Mouse (Mus musculus): ENCODE measurements around the gene Oaz3. TPM values are rescaled to one million over a fixed set of nuclear protein-coding genes. Genes with fewer than 3 reads are reported as not detected.

Oaz3 gene
- total and polyA plus RNA-seq, 3 experiments = 0.89 to 0.91 TPM; not detected in 1

- TF ChIP-seq GABPA (IDR thresholded peaks at IDR 0.05; ENCODE audit: low read depth, low read length) = no peak
- 0 out of 2 replicates have a peak, but pooled peaks have one; percentile 22 for TF ChIP-seq SIN3A (IDR thresholded peaks at IDR 0.05; ENCODE audit: low read length)
- Histone ChIP-seq H3K9ac (ENCODE audit: control insufficient read depth, low read depth, low read length, poor library complexity, severe bottlenecking) (no peak overlapping the region), H3K36me3 (ENCODE audit: control insufficient read depth in 1 of 2, insufficient read depth in 2 of 2, low read length in 2 of 2) (peaks cover 0 to 25% of the 10 kb centered on the region in 2 experiments; a peak in 2 of 4 replicates), H3K4me1 (ENCODE audit: control insufficient read depth in 1 of 2, insufficient read depth in 2 of 2, low read length in 2 of 2) (peaks cover 6 to 42% of the 10 kb centered on the region in 2 experiments; a peak in 3 of 4 replicates), H3K27ac (ENCODE audit: control insufficient read depth, low read depth, low read length) (no peak overlapping the region), H3K79me2 (ENCODE audit: control insufficient read depth, insufficient read depth, low read length, poor library complexity) (no peaks in the 10 kb centered on the region), H3K27me3 (ENCODE audit: control insufficient read depth in 1 of 2, insufficient read depth in 2 of 2, low read length in 2 of 2) (no peaks in the 10 kb centered on the region), H3K9me3 (replicated peaks; ENCODE audit: insufficient read depth, low read length) (no peaks in the 10 kb centered on the region), H3K4me3 (ENCODE audit: control insufficient read depth in 1 of 2, insufficient read depth in 1 of 2, low read depth in 2 of 2, low read length in 2 of 2) (no peak overlapping the region)
- DNase-seq (ENCODE audit: low read depth, low spot score) = peak; percentile 45
Observed at GRCm38 (mm10) chr3:94479564-94479963, 35.8 kb upstream of the Oaz3 start.

GRCm38 (mm10) chr3:94478591-94479169 lies 35.0 kb upstream of the Oaz3 start:
- Histone ChIP-seq H3K9me3 (replicated peaks; ENCODE audit: insufficient read depth, low read length) (no peaks in the 10 kb centered on the region), H3K9ac (ENCODE audit: control insufficient read depth, low read depth, low read length, poor library complexity, severe bottlenecking) (no peak overlapping the region), H3K79me2 (ENCODE audit: control insufficient read depth, insufficient read depth, low read length, poor library complexity) (no peaks in the 10 kb centered on the region), H3K4me3 (ENCODE audit: control insufficient read depth in 1 of 2, insufficient read depth in 1 of 2, low read depth in 2 of 2, low read length in 2 of 2) (no peak overlapping the region), H3K27me3 (ENCODE audit: control insufficient read depth in 1 of 2, insufficient read depth in 2 of 2, low read length in 2 of 2) (no peaks in the 10 kb centered on the region), H3K36me3 (ENCODE audit: control insufficient read depth in 1 of 2, insufficient read depth in 2 of 2, low read length in 2 of 2) (peaks cover 0 to 28% of the 10 kb centered on the region in 2 experiments; a peak in 2 of 4 replicates), H3K27ac (ENCODE audit: control insufficient read depth, low read depth, low read length) (no peak overlapping the region), H3K4me1 (ENCODE audit: control insufficient read depth in 1 of 2, insufficient read depth in 2 of 2, low read length in 2 of 2) (peaks cover 6 to 46% of the 10 kb centered on the region in 2 experiments; a peak in 3 of 4 replicates)
- TF ChIP-seq TAL1 (IDR thresholded peaks at IDR 0.05; ENCODE audit: low read length) (no peak), CHD2 (IDR thresholded peaks at IDR 0.05; ENCODE audit: low read length) (no peak)
- DNase-seq (ENCODE audit: low read depth, low spot score) = no peak

- H3K9me3 ChIP-seq (replicated peaks; ENCODE audit: insufficient read depth, low read length) = no peaks in the 10 kb centered on the region
- no peak within 1 kb of the TSS for H3K4me3 ChIP-seq (ENCODE audit: control insufficient read depth in 1 of 2, insufficient read depth in 1 of 2, low read depth in 2 of 2, low read length in 2 of 2)
- peaks cover 6 to 43% of the 10 kb centered on the region in 2 experiments; a peak in 3 of 4 replicates for H3K4me1 ChIP-seq (ENCODE audit: control insufficient read depth in 1 of 2, insufficient read depth in 2 of 2, low read length in 2 of 2)
- H3K36me3 ChIP-seq (ENCODE audit: control insufficient read depth in 1 of 2, insufficient read depth in 2 of 2, low read length in 2 of 2) = peaks cover 0 to 25% of the 10 kb centered on the region in 2 experiments; a peak in 2 of 4 replicates
- TF ChIP-seq CHD2 (IDR thresholded peaks at IDR 0.05; ENCODE audit: low read length) (peak; percentile 69), POLR2AphosphoS2 (IDR thresholded peaks at IDR 0.05; ENCODE audit: low read length) (no peak), MAZ (IDR thresholded peaks at IDR 0.05; ENCODE audit: low read depth, low read length) (peak; percentile 96), ZKSCAN1 (IDR thresholded peaks at IDR 0.05; ENCODE audit: low read depth, low read length) (no peak), EP300 (IDR thresholded peaks at IDR 0.05; ENCODE audit: low read depth in 1 of 2, low read length in 2 of 2) (peak in 1 of 2 experiments; percentile 64; a peak in 2 of 4 replicates), POLR2A (IDR thresholded peaks at IDR 0.05; ENCODE audit: control insufficient read depth in 1 of 2, insufficient read depth in 1 of 2, low read depth in 1 of 2, low read length in 2 of 2, poor library complexity in 1 of 2) (no peak), ZMIZ1 (IDR thresholded peaks at IDR 0.05; ENCODE audit: low read depth, low read length) (no peak), CHD1 (IDR thresholded peaks at IDR 0.05; ENCODE audit: low read depth, low read length) (no peak), SMC3 (IDR thresholded peaks at IDR 0.05; ENCODE audit: low read depth, low read length) (0 out of 2 replicates have a peak, but pooled peaks have one; percentile 7), TCF12 (IDR thresholded peaks at IDR 0.05; ENCODE audit: low read depth, low read length) (peak; percentile 69), ELF1 (IDR thresholded peaks at IDR 0.05; ENCODE audit: low read depth, low read length) (peak; percentile 85), TAL1 (IDR thresholded peaks at IDR 0.05; ENCODE audit: low read length) (peak; percentile 18; the same call in 1 of the 2 replicates), CTCF (IDR thresholded peaks at IDR 0.05 in 2 of 3, conservative IDR thresholded peaks at IDR 0.05 in 1 of 3; ENCODE audit: control insufficient read depth in 1 of 3, insufficient read depth in 1 of 3, low read depth in 2 of 3, low read length in 3 of 3, poor library complexity in 1 of 3, severe bottlenecking in 1 of 3) (no peak), E2F4 (IDR thresholded peaks at IDR 0.05; ENCODE audit: borderline replicate concordance, low read depth, low read length) (no peak), GATA1 (IDR thresholded peaks at IDR 0.05; ENCODE audit: low read depth, low read length) (peak; percentile 76), MXI1 (IDR thresholded peaks at IDR 0.05; ENCODE audit: low read depth, low read length) (peak; percentile 69; the same call in 1 of the 2 replicates), HCFC1 (IDR thresholded peaks at IDR 0.05; ENCODE audit: low read depth, low read length) (0 out of 2 replicates have a peak, but pooled peaks have one; percentile 54), RCOR1 (IDR thresholded peaks at IDR 0.05; ENCODE audit: low read depth, low read length) (no peak), SIN3A (IDR thresholded peaks at IDR 0.05; ENCODE audit: low read length) (peak; percentile 95), ETS1 (IDR thresholded peaks at IDR 0.05; ENCODE audit: low read depth, low read length) (peak; percentile 71), MEF2A (IDR thresholded peaks at IDR 0.05; ENCODE audit: extremely low read depth, insufficient replicate concordance, low read depth, low read length, poor library complexity, severe bottlenecking) (no peak), ZNF384 (IDR thresholded peaks at IDR 0.05; ENCODE audit: low read depth, low read length) (no peak)
- no peaks in the 10 kb centered on the region for H3K27me3 ChIP-seq (ENCODE audit: control insufficient read depth in 1 of 2, insufficient read depth in 2 of 2, low read length in 2 of 2)
- no peak within 1 kb of the TSS for H3K27ac ChIP-seq (ENCODE audit: control insufficient read depth, low read depth, low read length)
- DNase-seq (ENCODE audit: low read depth, low spot score) = peak; percentile 90
- H3K9ac ChIP-seq (ENCODE audit: control insufficient read depth, low read depth, low read length, poor library complexity, severe bottlenecking) = no peak within 1 kb of the TSS
- H3K79me2 ChIP-seq (ENCODE audit: control insufficient read depth, insufficient read depth, low read length, poor library complexity) = no peaks in the 10 kb centered on the region
Observed at GRCm38 (mm10) chr3:94477981-94478422, 34.3 kb upstream of the Oaz3 start, which contains the start of gene Celf3. Celf3 (plus strand) TSS chr3:94478295.

All from MEL (cell line).